In the genomic region with DNA sequence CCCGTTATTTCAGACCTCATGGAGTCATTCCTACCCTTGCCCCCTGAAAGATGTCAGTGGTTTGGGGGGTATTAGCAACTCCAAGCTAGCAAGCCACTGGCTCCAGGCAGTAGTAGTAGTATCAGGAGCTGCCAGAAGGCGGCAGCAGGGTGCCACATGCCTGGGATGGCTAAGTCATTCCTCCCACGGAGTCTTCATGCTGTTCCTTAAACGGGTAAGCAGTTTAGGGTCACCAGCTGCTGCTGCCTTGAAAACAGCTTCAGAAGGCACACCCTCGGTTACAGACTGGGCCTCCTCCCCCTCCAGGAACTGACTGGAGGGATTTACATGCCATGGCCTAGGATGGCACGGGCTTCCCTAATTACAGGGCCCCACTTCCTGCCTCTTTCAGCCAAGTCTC, we compare ENCODE assay signal across 8 mouse cellular contexts. TPM values are rescaled to one million over a fixed set of nuclear protein-coding genes. Genes with fewer than 3 reads are reported as not detected.
A peak's percentile ranks its signal among the peaks of the same experiment; 100 is the strongest.
DNase-seq lines count a peak whose midpoint lies in the region; ATAC-seq and TF ChIP-seq lines count a peak whose summit lies in the region.

No protein-coding gene starts in this region.

- H3K79me2 ChIP-seq in MEL (ENCODE audit: control insufficient read depth, insufficient read depth, low read length, poor library complexity), result no peaks in the 10 kb centered on the region

- ATAC-seq in forebrain, postnatal 0 days, result peak; percentile 75
- peak; percentile 55 for ATAC-seq in hindbrain, embryonic 14.5 days (ENCODE audit: low FRiP score)

- H3K4me1 ChIP-seq in MEL (ENCODE audit: control insufficient read depth in 1 of 2, insufficient read depth in 2 of 2, low read length in 2 of 2), result peaks cover 10 to 33% of the 10 kb centered on the region in 2 experiments
- H3K4me1 ChIP-seq in cerebellum, adult 2 months (ENCODE audit: control insufficient read depth, insufficient read depth, low read length), result peaks cover 26% of the 10 kb centered on the region
- H3K4me1 ChIP-seq in forebrain, postnatal 0 days (ENCODE audit: insufficient read depth), result peaks cover 6% of the 10 kb centered on the region; the same call in 1 of the 2 replicates
- H3K4me1 ChIP-seq in hindbrain, embryonic 14.5 days (replicated peaks; ENCODE audit: control insufficient read depth, insufficient read depth, low read length), result no peaks in the 10 kb centered on the region

- no peaks in the 10 kb centered on the region for H3K9me3 ChIP-seq in MEL (replicated peaks; ENCODE audit: insufficient read depth, low read length)
- H3K9me3 ChIP-seq in forebrain, postnatal 0 days (ENCODE audit: low read length), result no peaks in the 10 kb centered on the region
- H3K9me3 ChIP-seq in hindbrain, embryonic 14.5 days (ENCODE audit: control insufficient read depth, low read length), result no peaks in the 10 kb centered on the region

- no peak overlapping the region for H3K27ac ChIP-seq in MEL (ENCODE audit: control insufficient read depth, low read depth, low read length)
- H3K27ac ChIP-seq in cerebellum, adult 2 months (ENCODE audit: insufficient read depth, low read length), result no peak overlapping the region
- no peak overlapping the region for H3K27ac ChIP-seq in forebrain, postnatal 0 days (ENCODE audit: low read depth, low read length)
- no peak overlapping the region for H3K27ac ChIP-seq in hindbrain, embryonic 14.5 days

- TF ChIP-seq RAD21 in MEL (IDR thresholded peaks at IDR 0.05; ENCODE audit: low read depth, low read length), result peak; percentile 65

- no peaks in the 10 kb centered on the region for H3K27me3 ChIP-seq in MEL (ENCODE audit: control insufficient read depth in 1 of 2, insufficient read depth in 2 of 2, low read length in 2 of 2)
- H3K27me3 ChIP-seq in cerebellum, adult 2 months (ENCODE audit: control insufficient read depth, insufficient read depth, low read length), result no peaks in the 10 kb centered on the region
- H3K27me3 ChIP-seq in forebrain, postnatal 0 days (ENCODE audit: insufficient read depth, low read length), result no peaks in the 10 kb centered on the region
- no peaks in the 10 kb centered on the region for H3K27me3 ChIP-seq in hindbrain, embryonic 14.5 days (ENCODE audit: control insufficient read depth, insufficient read depth, low read length)

- TF ChIP-seq CTCF in MEL (IDR thresholded peaks at IDR 0.05 in 2 of 3, conservative IDR thresholded peaks at IDR 0.05 in 1 of 3; ENCODE audit: control insufficient read depth in 1 of 3, insufficient read depth in 1 of 3, low read depth in 2 of 3, low read length in 3 of 3, poor library complexity in 1 of 3, severe bottlenecking in 1 of 3), result peak; percentile 80 to 92 (median 83)
- peak; percentile 78 for TF ChIP-seq CTCF in cerebellum, adult 2 months (IDR thresholded peaks at IDR 0.05; ENCODE audit: borderline replicate concordance, insufficient read depth, low read depth, low read length)
- TF ChIP-seq CTCF in forebrain, postnatal 0 days (IDR thresholded peaks at IDR 0.05; ENCODE audit: low read depth), result peak; percentile 89

- peak; percentile 83 for DNase-seq in MEL (ENCODE audit: low read depth, low spot score)
- peak; percentile 69 to 79 for DNase-seq in cerebellum, adult 2 months
- peak; percentile 80 for DNase-seq in forebrain, postnatal 0 days
- DNase-seq in hindbrain, embryonic 14.5 days (ENCODE audit: low spot score), result peak; percentile 75
- peak; percentile 85 to 96 for DNase-seq in layer of hippocampus, postnatal 25 days (ENCODE audit: extremely low spot score in 1 of 2, low spot score in 1 of 2)
- DNase-seq in lung, postnatal 10 days, result peak; percentile 92
- DNase-seq in ovary, postnatal 14 days (ENCODE audit: low spot score), result peak; percentile 82
- DNase-seq in thymus, postnatal 10 days (ENCODE audit: low spot score in 2 of 2), result peak; percentile 75 to 88

- TF ChIP-seq POLR2A in MEL (IDR thresholded peaks at IDR 0.05; ENCODE audit: control insufficient read depth in 1 of 2, insufficient read depth in 1 of 2, low read depth in 1 of 2, low read length in 2 of 2, poor library complexity in 1 of 2), result no peak
- TF ChIP-seq POLR2A in cerebellum, adult 2 months (IDR thresholded peaks at IDR 0.05; ENCODE audit: borderline replicate concordance, insufficient read depth, low read length), result no peak

- H3K4me2 ChIP-seq in forebrain, postnatal 0 days (ENCODE audit: low read depth), result no peak overlapping the region
- H3K4me2 ChIP-seq in hindbrain, embryonic 14.5 days (replicated peaks), result no peak overlapping the region

- TF ChIP-seq EP300 in MEL (IDR thresholded peaks at IDR 0.05; ENCODE audit: low read depth in 1 of 2, low read length in 2 of 2), result no peak

- no peak overlapping the region for H3K4me3 ChIP-seq in MEL (ENCODE audit: control insufficient read depth in 1 of 2, insufficient read depth in 1 of 2, low read depth in 2 of 2, low read length in 2 of 2)
- no peak overlapping the region for H3K4me3 ChIP-seq in cerebellum, adult 2 months (replicated peaks; ENCODE audit: insufficient read depth, low read depth, low read length)
- H3K4me3 ChIP-seq in forebrain, postnatal 0 days (ENCODE audit: low read depth, low read length), result no peak overlapping the region
- H3K4me3 ChIP-seq in hindbrain, embryonic 14.5 days (replicated peaks; ENCODE audit: low read length), result no peak overlapping the region

- peaks cover 0 to 19% of the 10 kb centered on the region in 2 experiments; a peak in 2 of 4 replicates for H3K36me3 ChIP-seq in MEL (ENCODE audit: control insufficient read depth in 1 of 2, insufficient read depth in 2 of 2, low read length in 2 of 2)
- peaks cover 21% of the 10 kb centered on the region for H3K36me3 ChIP-seq in forebrain, postnatal 0 days (ENCODE audit: insufficient read depth)
- H3K36me3 ChIP-seq in hindbrain, embryonic 14.5 days (replicated peaks; ENCODE audit: control insufficient read depth, insufficient read depth), result peaks cover 30% of the 10 kb centered on the region

- WGBS in cerebellum, adult 2 months, result 13% methylated on average over 6 of the region's 6 CpGs
- 10% methylated on average over 6 of the region's 6 CpGs for WGBS in forebrain, postnatal 0 days
- WGBS in hindbrain, embryonic 14.5 days, result 12% methylated on average over 6 of the region's 6 CpGs

- peak overlapping the region; percentile 28; the same call in 1 of the 2 replicates for H3K9ac ChIP-seq in MEL (ENCODE audit: control insufficient read depth, low read depth, low read length, poor library complexity, severe bottlenecking)
- no peak overlapping the region for H3K9ac ChIP-seq in forebrain, postnatal 0 days
- no peak overlapping the region for H3K9ac ChIP-seq in hindbrain, embryonic 14.5 days

TF ChIP-seq in MEL, 35 proteins besides CTCF, POLR2A, EP300 and RAD21 (continues in another document):
- TF ChIP-seq ZNF384 (IDR thresholded peaks at IDR 0.05; ENCODE audit: low read depth, low read length) (no peak), UBTF (IDR thresholded peaks at IDR 0.05; ENCODE audit: borderline replicate concordance, insufficient read depth, low read depth, low read length) (no peak), MAX (IDR thresholded peaks at IDR 0.05; ENCODE audit: low read length) (peak; percentile 47), MYC (IDR thresholded peaks at IDR 0.05; ENCODE audit: low read depth, low read length) (0 out of 2 replicates have a peak, but pooled peaks have one; percentile 32), JUND (IDR thresholded peaks at IDR 0.05; ENCODE audit: low read depth, low read length) (no peak), ELF1 (IDR thresholded peaks at IDR 0.05; ENCODE audit: low read depth, low read length) (no peak), MEF2A (IDR thresholded peaks at IDR 0.05; ENCODE audit: extremely low read depth, insufficient replicate concordance, low read depth, low read length, poor library complexity, severe bottlenecking) (no peak), TAL1 (IDR thresholded peaks at IDR 0.05; ENCODE audit: low read length) (no peak)

RNA-seq across cellular contexts. Expression of a gene that starts 13.0 kb away (rescaled TPM):
- total RNA-seq in MEL (2012; rRNA removed), result 0.92 and 0.95 TPM in 2 replicates
- polyA plus RNA-seq in MEL (2012; ENCODE audit: insufficient read depth in 1 of 2, insufficient read length in 2 of 2, low read depth in 1 of 2, low replicate concordance in 2 of 2, missing spikeins in 1 of 2), result 1 to 10 TPM in 1 of 2 experiments, not detected in 1; 3.3 TPM
- polyA plus RNA-seq in cerebellum, adult 2 months (2012; rRNA removed), result 1.2 and 1.3 TPM in 2 replicates
- not detected in 2 replicates for total RNA-seq in forebrain, postnatal 0 days (2014; rRNA removed)
- 0.05 and 0.07 TPM in 2 replicates for polyA plus RNA-seq in forebrain, postnatal 0 days (2015; fragmentation: Nextera tagmentation; extraction: Ambion mirVana)
- 0.09 and 0.43 TPM in 2 replicates for polyA plus RNA-seq in hindbrain, embryonic 14.5 days (2014; fragmentation: Nextera tagmentation; extraction: Ambion mirVana)
- under 1 TPM; 0.71 to 0.99 TPM for total RNA-seq in layer of hippocampus, postnatal 25 days (2021)

RNA-seq across cellular contexts. Expression of a gene that starts 29.7 kb away (rescaled TPM):
- total RNA-seq in MEL (2012; rRNA removed), result 26.8 and 34.9 TPM in 2 replicates
- polyA plus RNA-seq in MEL (2012; ENCODE audit: insufficient read depth in 1 of 2, insufficient read length in 2 of 2, low read depth in 1 of 2, low replicate concordance in 2 of 2, missing spikeins in 1 of 2), result 10 to 100 TPM in 1 of 2 experiments, not detected in 1; 46.7 TPM
- polyA plus RNA-seq in cerebellum, adult 2 months (2012; rRNA removed), result 87.7 and 94.2 TPM in 2 replicates
- 112 and 129 TPM in 2 replicates for total RNA-seq in forebrain, postnatal 0 days (2014; rRNA removed)
- 134 and 153 TPM in 2 replicates for polyA plus RNA-seq in forebrain, postnatal 0 days (2015; fragmentation: Nextera tagmentation; extraction: Ambion mirVana)
- 165 and 171 TPM in 2 replicates for polyA plus RNA-seq in hindbrain, embryonic 14.5 days (2014; fragmentation: Nextera tagmentation; extraction: Ambion mirVana)
- 100 to 1,000 TPM; 116 to 120 TPM for total RNA-seq in layer of hippocampus, postnatal 25 days (2021)

RNA-seq across cellular contexts. Expression of a gene that starts 48.2 kb away (rescaled TPM):
- total RNA-seq in MEL (2012; rRNA removed), result 35.6 and 40.6 TPM in 2 replicates
- polyA plus RNA-seq in MEL (2012; ENCODE audit: insufficient read depth in 1 of 2, insufficient read length in 2 of 2, low read depth in 1 of 2, low replicate concordance in 2 of 2, missing spikeins in 1 of 2), result 10 to 100 TPM; 33.4 to 62.2 TPM
- 13.5 and 14.5 TPM in 2 replicates for polyA plus RNA-seq in cerebellum, adult 2 months (2012; rRNA removed)
- total RNA-seq in forebrain, postnatal 0 days (2014; rRNA removed), result 30.7 and 46.6 TPM in 2 replicates
- polyA plus RNA-seq in forebrain, postnatal 0 days (2015; fragmentation: Nextera tagmentation; extraction: Ambion mirVana), result 18.0 and 18.8 TPM in 2 replicates
- 23.7 and 26.2 TPM in 2 replicates for polyA plus RNA-seq in hindbrain, embryonic 14.5 days (2014; fragmentation: Nextera tagmentation; extraction: Ambion mirVana)
- 10 to 100 TPM; 13.8 to 16.3 TPM for total RNA-seq in layer of hippocampus, postnatal 25 days (2021)

RNA-seq across cellular contexts. Expression of a gene that starts 49.1 kb away (rescaled TPM):
- 0.16 TPM in 1 of 2 replicates, not detected in the other for total RNA-seq in MEL (2012; rRNA removed)
- polyA plus RNA-seq in MEL (2012; ENCODE audit: insufficient read depth in 1 of 2, insufficient read length in 2 of 2, low read depth in 1 of 2, low replicate concordance in 2 of 2, missing spikeins in 1 of 2), result under 1 TPM in 1 of 2 experiments, not detected in 1; 0.08 TPM
- 1.1 and 1.8 TPM in 2 replicates for polyA plus RNA-seq in cerebellum, adult 2 months (2012; rRNA removed)
- total RNA-seq in forebrain, postnatal 0 days (2014; rRNA removed), result 1.9 and 2.4 TPM in 2 replicates
- polyA plus RNA-seq in forebrain, postnatal 0 days (2015; fragmentation: Nextera tagmentation; extraction: Ambion mirVana), result 1.3 and 1.9 TPM in 2 replicates
- polyA plus RNA-seq in hindbrain, embryonic 14.5 days (2014; fragmentation: Nextera tagmentation; extraction: Ambion mirVana), result 1.5 and 1.8 TPM in 2 replicates
- total RNA-seq in layer of hippocampus, postnatal 25 days (2021), result under 1 TPM; 0.37 to 0.73 TPM
